Mouse (Mus musculus) stomach, postnatal 0 days (tissue): Measurements from ENCODE around the gene Ttc7.

Experiments
- CTCF ChIP-seq: IDR thresholded peaks from 2 replicates; pipeline ENCODE4 v1.5.1; 2016; ENCODE audit warnings: antibody characterized with exemption, low read depth, mild to moderate bottlenecking, moderate library complexity
- EP300 ChIP-seq: optimal IDR thresholded peaks from 2 replicates; pipeline ENCODE3; 2016; ENCODE audit warnings: antibody characterized with exemption

- no peak for TF ChIP-seq EP300
- no peak for TF ChIP-seq CTCF
These were observed 69.6 kb downstream of the Ttc7 start for GRCm38 (mm10) chr17:87352106-87352897.
